Mouse (Mus musculus) olfactory bulb, adult 2 months (tissue): Measurements from ENCODE around the gene Csnk1g1. TPM values are rescaled to one million over a fixed set of nuclear protein-coding genes. Genes with fewer than 3 reads are reported as not detected.

Experiments
- H3K27ac ChIP-seq: fragments of 200-500 bp; 2 replicates; pipeline ENCODE4 v1.5.1; 2012; ENCODE audit warnings: low read depth, low read length; ENCODE audit not compliant: insufficient read depth
- H3K4me1 ChIP-seq: fragments of 200-500 bp; 2 replicates; pipeline ENCODE4 v1.6.1; 2012; ENCODE audit warnings: low read length; ENCODE audit not compliant: control insufficient read depth, insufficient read depth
- H3K4me3 ChIP-seq: fragments of 200-500 bp; 2 replicates; pipeline ENCODE4 v1.5.1; 2012; ENCODE audit warnings: mild to moderate bottlenecking, low read depth, low read length, moderate library complexity; ENCODE audit not compliant: insufficient read depth
- CTCF ChIP-seq: fragments of 200-500 bp; IDR thresholded peaks from 2 replicates; pipeline ENCODE4 v1.5.1; 2012; ENCODE audit warnings: low read depth, mild to moderate bottlenecking, low read length, moderate library complexity; ENCODE audit not compliant: insufficient read depth
- POLR2A ChIP-seq: fragments of 200-500 bp; IDR thresholded peaks from 2 replicates; pipeline ENCODE4 v1.6.1; 2012; ENCODE audit warnings: mild to moderate bottlenecking, low read depth, low read length, moderate library complexity; ENCODE audit not compliant: insufficient read depth
- WGBS: fragments of 180-500 bp; shearing (Covaris S2); methylation state at CpG from one replicate; pipeline ENCODE4 v1.1.7; 2018; 5-methylcytosine and 5-hydroxymethylcytosine counted together
- polyA plus RNA-seq: library from polyadenylated mRNA; stranded (reverse); fragments of >200 nt; gene quantifications from 2 replicates; pipeline ENCODE4 v1.2.4, GENCODE M21; 2012; ENCODE audit warnings: low replicate concordance; ENCODE audit not compliant: missing spikeins, insufficient read depth, insufficient read length

Gene Csnk1g1
- polyA plus RNA-seq, 1 experiment, result not detected

- TF ChIP-seq CTCF (no peak), POLR2A (no peak)
- 0 out of 2 replicates have a peak, but pooled peaks cover 2% of the 10 kb centered on the region for H3K4me1 ChIP-seq
- H3K27ac ChIP-seq, result no peak overlapping the region
- no peak overlapping the region for H3K4me3 ChIP-seq
- WGBS, result 93% methylated on average over 4 of the region's 4 CpGs
Observed at GRCm38 (mm10) chr9:66038581-66038980, 129.9 kb downstream of the Csnk1g1 start.

GRCm38 (mm10) chr9:66039290-66039689 is 130.6 kb downstream of the Csnk1g1 start:
- no peak overlapping the region for H3K27ac ChIP-seq
- H3K4me3 ChIP-seq, result no peak overlapping the region
- no peak for TF ChIP-seq POLR2A
- no peak for TF ChIP-seq CTCF
- H3K4me1 ChIP-seq, result 0 out of 2 replicates have a peak, but pooled peaks cover 2% of the 10 kb centered on the region
- WGBS, result 87% methylated on average over 4 of the region's 4 CpGs

DNA sequence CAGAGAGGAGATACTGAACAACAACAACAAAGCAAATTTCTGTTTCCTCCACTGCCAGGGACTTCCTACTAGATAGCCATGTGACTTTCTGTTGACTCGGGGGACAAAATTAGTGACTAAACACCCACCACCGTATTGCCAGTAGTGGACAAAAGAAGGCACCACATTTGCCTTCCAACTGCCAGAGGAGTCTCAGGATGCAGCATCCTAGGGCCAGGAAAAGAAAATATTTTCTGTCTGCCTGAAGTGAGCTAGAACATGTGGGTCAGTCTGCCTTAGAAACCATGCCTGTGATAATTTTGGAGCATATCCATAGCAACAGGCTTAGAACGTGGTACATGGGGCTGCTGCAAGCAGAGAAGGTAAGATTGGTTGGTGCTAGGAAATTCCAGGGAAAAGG is 132.1 kb downstream of the Csnk1g1 start:
- H3K4me1 ChIP-seq, result 0 out of 2 replicates have a peak, but pooled peaks cover 2% of the 10 kb centered on the region
- no peak overlapping the region for H3K27ac ChIP-seq
- H3K4me3 ChIP-seq, result no peak overlapping the region
- WGBS, result 49% methylated on average over 3 of the region's 3 CpGs
- TF ChIP-seq POLR2A, result no peak
- no peak for TF ChIP-seq CTCF

DNA sequence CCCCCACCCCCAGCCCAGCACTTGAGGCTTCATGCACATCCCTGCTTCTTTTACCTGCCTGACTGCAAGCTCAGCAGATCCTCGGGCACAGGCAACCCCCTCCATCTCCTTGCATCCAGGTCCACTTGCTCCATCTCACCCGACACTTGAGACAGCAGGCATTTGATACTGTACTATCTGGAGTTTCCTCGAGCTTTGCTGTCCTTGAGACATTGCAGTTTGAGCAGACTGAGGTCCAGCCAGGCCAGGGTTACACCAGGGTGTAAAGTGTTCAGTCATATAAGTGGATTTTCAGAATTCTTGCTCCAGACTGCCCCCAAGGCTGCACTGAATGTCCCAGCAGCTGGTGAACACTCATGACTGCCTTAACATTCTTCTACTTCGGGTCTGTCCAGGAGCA is 133.6 kb downstream of the Csnk1g1 start:
- 89% methylated on average over 4 of the region's 4 CpGs for WGBS
- H3K27ac ChIP-seq, result no peak overlapping the region
- TF ChIP-seq POLR2A (no peak), CTCF (no peak)
- H3K4me1 ChIP-seq, result 0 out of 2 replicates have a peak, but pooled peaks cover 2% of the 10 kb centered on the region
- no peak overlapping the region for H3K4me3 ChIP-seq

- Histone ChIP-seq H3K27ac (no peak overlapping the region), H3K4me3 (no peak overlapping the region), H3K4me1 (0 out of 2 replicates have a peak, but pooled peaks cover 2% of the 10 kb centered on the region)
- TF ChIP-seq POLR2A (no peak), CTCF (no peak)
- over 99% methylated on average over 3 of the region's 3 CpGs for WGBS
Observed at GRCm38 (mm10) chr9:66043241-66043640, 134.5 kb downstream of the Csnk1g1 start.

GRCm38 (mm10) chr9:66049931-66050601 is 141.3 kb downstream of the Csnk1g1 start:
- WGBS, result 66% methylated on average over 6 of the region's 6 CpGs
- no peak overlapping the region for H3K4me3 ChIP-seq
- TF ChIP-seq POLR2A (no peak), CTCF (no peak)
- no peaks in the 10 kb centered on the region for H3K4me1 ChIP-seq
- H3K27ac ChIP-seq, result no peak overlapping the region

DNA sequence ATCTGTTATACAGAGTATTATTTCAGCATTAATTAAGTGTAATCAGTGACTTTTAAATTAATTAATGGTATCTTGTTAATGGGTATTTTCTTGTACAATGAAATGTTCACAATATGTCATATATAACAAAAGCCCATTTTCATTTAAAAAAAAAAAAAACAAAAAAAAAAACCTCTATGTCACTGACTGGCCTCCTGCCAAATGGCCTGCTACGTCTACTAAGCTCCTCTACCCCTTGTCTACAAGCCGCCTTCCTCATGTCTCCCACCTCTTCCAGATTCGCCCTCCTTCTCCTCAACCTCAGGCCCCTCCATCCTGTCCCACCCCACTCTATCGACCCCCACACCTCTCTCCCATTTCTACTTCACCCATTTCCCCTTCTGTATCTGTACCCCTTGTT is 142.8 kb downstream of the Csnk1g1 start:
- H3K27ac ChIP-seq, result no peak overlapping the region
- H3K4me3 ChIP-seq, result no peak overlapping the region
- TF ChIP-seq CTCF (no peak), POLR2A (no peak)
- no peaks in the 10 kb centered on the region for H3K4me1 ChIP-seq
- WGBS, result 73% methylated on average over 4 of the region's 4 CpGs

DNA sequence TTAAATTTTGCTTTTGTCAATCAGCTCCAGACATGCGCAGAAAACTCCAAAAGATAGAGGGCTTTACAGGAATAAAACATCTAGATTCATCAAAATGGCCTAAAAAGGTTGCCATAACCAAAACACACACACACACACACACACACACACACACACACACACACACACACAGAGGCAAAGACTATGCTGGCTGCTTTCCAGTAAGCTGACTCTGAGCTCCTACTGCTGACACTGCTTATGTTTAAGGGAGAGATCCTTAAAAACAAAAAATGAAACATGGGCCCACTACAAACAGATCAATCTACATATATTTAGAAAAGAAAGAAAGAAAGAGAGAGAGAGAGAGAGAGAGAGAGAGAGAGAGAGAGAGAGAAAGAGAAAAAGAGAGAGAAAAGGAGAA is 144.0 kb downstream of the Csnk1g1 start:
- H3K4me1 ChIP-seq, result no peaks in the 10 kb centered on the region
- WGBS, result 97% methylated on average over 1 of the region's 1 CpGs
- TF ChIP-seq CTCF (no peak), POLR2A (no peak)
- no peak overlapping the region for H3K27ac ChIP-seq
- no peak overlapping the region for H3K4me3 ChIP-seq

- no peak overlapping the region for H3K27ac ChIP-seq
- TF ChIP-seq POLR2A (no peak), CTCF (no peak)
- H3K4me3 ChIP-seq, result no peak overlapping the region
- H3K4me1 ChIP-seq, result no peaks in the 10 kb centered on the region
- 44% methylated on average over 1 of the region's 1 CpGs for WGBS
Observed at GRCm38 (mm10) chr9:66053620-66054019, 144.9 kb downstream of the Csnk1g1 start.
